Mouse (Mus musculus): ENCODE measurements around the gene Supt6.

DNA sequence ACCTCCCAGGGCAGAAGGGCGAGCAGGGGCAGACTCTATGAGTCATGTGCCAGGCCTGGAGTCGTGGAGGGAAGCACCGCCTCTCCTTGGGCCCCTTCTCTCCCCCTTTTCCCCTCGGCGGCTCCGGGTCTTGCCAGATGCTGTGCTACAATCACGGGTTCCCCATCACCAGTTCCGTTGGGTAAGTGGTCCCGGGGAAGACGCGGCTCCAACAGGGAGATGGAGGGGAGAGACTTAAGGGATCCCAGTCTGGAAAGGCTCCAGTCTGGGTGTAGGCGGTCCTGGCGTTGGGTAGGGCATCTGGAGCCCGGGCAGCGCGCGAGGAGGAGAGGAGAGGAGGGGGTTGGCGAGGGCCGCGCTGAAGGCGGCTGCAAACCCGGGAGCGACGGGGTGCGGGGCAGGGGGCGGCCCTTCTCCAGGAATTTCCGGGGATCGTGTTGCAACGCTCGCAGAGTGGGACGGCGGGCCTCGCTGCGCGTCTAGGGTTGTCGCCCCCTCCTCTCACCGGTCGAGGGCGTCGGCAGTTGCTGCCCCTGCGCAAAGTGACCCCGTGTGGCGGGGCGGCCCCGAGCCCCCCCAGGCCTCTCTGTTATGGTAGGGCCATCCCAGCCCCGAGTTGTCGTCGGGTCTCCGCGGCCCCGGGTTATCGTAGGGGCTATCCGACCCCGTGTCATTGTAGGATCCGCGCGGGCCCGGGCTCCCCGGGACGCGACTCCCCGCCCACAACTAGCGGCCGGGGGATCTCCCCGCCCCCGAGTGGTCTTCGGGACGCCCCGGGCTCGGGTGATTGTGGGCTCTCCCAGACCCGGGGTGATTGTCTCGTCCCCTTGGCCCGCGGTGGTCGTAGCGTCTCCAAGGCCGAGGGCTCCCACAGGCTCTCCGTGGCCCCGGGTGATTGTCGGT is 57.2 kb downstream of the Supt6 start, which contains the start of gene Rab34:
- TF ChIP-seq CTCF (IDR thresholded peaks at IDR 0.05; ENCODE audit: extremely low read depth, insufficient read length, insufficient replicate concordance, low read depth, low read length): no peak
- no peak for TF ChIP-seq POLR2A (IDR thresholded peaks at IDR 0.05; ENCODE audit: low read depth, low read length)

All from small intestine, adult 2 months (tissue).